Mouse (Mus musculus) liver, embryonic 14.5 days (tissue): ENCODE results near the gene Gpr142. TPM values are rescaled to one million over a fixed set of nuclear protein-coding genes. Genes with fewer than 3 reads are reported as not detected.

ENCODE experiments used
- ATAC-seq: fragments of 200-750 bp; cut with Nextera tagmentation; 2 replicates; pipeline ENCODE4 v1.8.0; 2017; ENCODE audit warnings: moderate number of reproducible peaks, mild to moderate bottlenecking, moderate library complexity; ENCODE audit not compliant: insufficient read depth
- DNase-seq, 3 experiments: peaks; one replicate each; pipeline ENCODE4 v3.0.0-alpha.2; 2012 to 2013; ENCODE audit warnings: low read depth in 3 of 3, low spot score in 3 of 3
- H3K27ac ChIP-seq: fragments of 300-500 bp; sonication (generic); 2 replicates; pipeline ENCODE4 v1.5.1; 2014; ENCODE audit warnings: moderate library complexity, mild to moderate bottlenecking, control low read depth, inconsistent platforms
- H3K27me3 ChIP-seq: fragments of 300-500 bp; sonication (generic); 2 replicates; pipeline ENCODE4 v1.6.1; 2014; ENCODE audit warnings: mild to moderate bottlenecking, low read length, moderate library complexity; ENCODE audit not compliant: control insufficient read depth, insufficient read depth
- H3K36me3 ChIP-seq: fragments of 300-500 bp; sonication (generic); replicated peaks from 2 replicates; pipeline ENCODE4 v1.6.1; 2014; ENCODE audit warnings: low read depth; ENCODE audit not compliant: control insufficient read depth, insufficient read depth
- H3K4me1 ChIP-seq, 2 experiments: fragments of 200-500 bp in 1 of 2; fragments of 300-500 bp in 1 of 2; sonication (generic) in 1 of 2; replicated peaks; 2 replicates each; pipeline ENCODE4 v1.6.1; 2012 to 2014; ENCODE audit warnings: antibody characterized with exemption in 1 of 2, inconsistent platforms in 1 of 2, low read length in 1 of 2; ENCODE audit not compliant: control insufficient read depth in 2 of 2, insufficient read depth in 2 of 2
- H3K4me2 ChIP-seq: fragments of 300-500 bp; sonication (generic); 2 replicates; pipeline ENCODE4 v1.6.1; 2014; ENCODE audit warnings: low read depth, mild to moderate bottlenecking, control low read depth, moderate library complexity
- H3K4me3 ChIP-seq, 2 experiments: fragments of 200-500 bp in 1 of 2; fragments of 300-500 bp in 1 of 2; sonication (generic) in 1 of 2; 2 replicates each; pipeline ENCODE4 v1.5.1; 2012 to 2014; ENCODE audit warnings: low read depth in 2 of 2, low read length in 2 of 2, mild to moderate bottlenecking in 2 of 2, control low read depth in 1 of 2, inconsistent platforms in 1 of 2, moderate library complexity in 1 of 2; ENCODE audit not compliant: insufficient read depth in 1 of 2
- H3K9ac ChIP-seq: fragments of 300-500 bp; sonication (generic); replicated peaks from 2 replicates; pipeline ENCODE4 v1.6.1; 2014; ENCODE audit warnings: mild to moderate bottlenecking, control low read depth, moderate library complexity
- H3K9me3 ChIP-seq: fragments of 300-500 bp; sonication (generic); 2 replicates; pipeline ENCODE4 v1.6.1; 2016; ENCODE audit warnings: low read length, mixed read lengths; ENCODE audit not compliant: control insufficient read depth
- CTCF ChIP-seq: IDR thresholded peaks from 2 replicates; pipeline ENCODE4 v1.5.1; 2016; ENCODE audit warnings: antibody characterized with exemption, low read depth, control low read depth
- EP300 ChIP-seq: IDR thresholded peaks from 2 replicates; pipeline ENCODE4 v1.6.1; 2016; ENCODE audit warnings: antibody characterized with exemption, low read depth
- WGBS: fragments of 180-500 bp; shearing (Covaris S2); extraction: QIAGEN DNeasy Blood & Tissue Kit; methylation state at CpG from one replicate; pipeline ENCODE4 v1.1.7; 2014; ENCODE audit not compliant: insufficient replicate concordance; 5-methylcytosine and 5-hydroxymethylcytosine counted together
- polyA plus RNA-seq, 2 experiments: library from polyadenylated mRNA; depleted of rRNA in 1 of 2; stranded (reverse) in 1 of 2; unstranded in 1 of 2; fragments of >200 nt; fragmentation: Nextera tagmentation in 1 of 2; extraction: Ambion mirVana in 1 of 2; gene quantifications; 2 replicates each; pipeline versions ENCODE4 v1.2.1 to v1.2.3; 2012 to 2014

Gpr142 gene
- polyA plus RNA-seq, 2 experiments: not detected

DNA sequence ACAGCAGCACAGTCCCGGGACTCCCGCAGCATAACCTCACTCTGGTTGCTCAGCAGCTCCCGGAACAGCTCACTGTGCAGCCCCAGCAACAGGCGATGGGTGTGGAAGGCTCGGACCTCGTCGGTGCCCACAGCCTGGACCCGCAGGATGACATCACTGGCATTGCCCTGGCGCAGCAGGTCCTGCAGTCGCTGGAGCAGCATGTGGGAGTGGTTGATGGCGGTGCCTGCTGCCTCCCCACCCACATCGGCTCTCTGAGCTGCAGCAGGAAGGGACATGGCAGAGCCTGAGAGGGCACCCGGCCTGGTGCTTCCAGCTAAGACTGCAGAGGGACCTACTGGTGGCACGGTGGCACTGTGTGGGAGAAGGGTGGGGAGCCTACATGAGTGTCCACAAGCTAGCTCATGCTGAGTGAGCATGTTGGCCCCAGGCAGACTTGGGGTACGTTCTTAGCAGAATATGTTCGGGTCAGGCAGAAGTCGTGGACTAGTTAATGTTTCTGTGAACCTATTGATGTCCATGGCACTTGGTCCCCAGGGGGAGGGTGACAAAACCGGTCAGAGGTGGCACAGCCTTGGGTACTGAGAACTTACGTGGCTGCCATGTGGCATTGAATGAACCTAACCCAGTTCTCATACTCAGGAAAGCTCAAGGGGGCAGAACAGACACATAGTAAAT lies 4.7 kb upstream of the Gpr142 start:
- WGBS: 56% methylated on average over 19 of the region's 19 CpGs
- Histone ChIP-seq H3K4me2 (no peak overlapping the region), H3K27ac (no peak overlapping the region), H3K4me3 (no peak overlapping the region), H3K4me1 (no peaks in the 10 kb centered on the region), H3K9me3 (no peaks in the 10 kb centered on the region), H3K27me3 (peaks cover 44% of the 10 kb centered on the region), H3K9ac (no peak overlapping the region), H3K36me3 (no peaks in the 10 kb centered on the region)
- no peak for ATAC-seq
- DNase-seq: no peak
- TF ChIP-seq EP300 (no peak), CTCF (no peak)

DNA sequence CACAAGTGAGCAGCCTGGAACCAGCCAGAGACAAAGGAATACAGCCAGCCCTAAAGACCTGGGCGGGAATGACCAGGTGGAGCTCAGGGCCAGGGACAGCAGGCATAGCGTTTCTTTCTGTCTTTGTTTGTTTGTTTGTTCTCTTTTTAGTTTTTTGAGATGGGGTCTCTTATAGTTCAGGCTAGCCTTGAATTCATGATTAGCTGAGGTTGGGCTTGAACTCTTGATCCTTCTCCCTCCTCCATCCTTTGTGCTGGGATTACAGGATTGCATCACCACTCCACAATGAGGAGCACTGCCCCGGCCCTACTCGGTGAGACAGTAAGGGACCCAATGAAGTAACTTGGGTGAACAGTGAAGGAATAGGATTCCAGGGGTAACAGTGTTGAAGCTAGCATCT lies 4.0 kb upstream of the Gpr142 start:
- peaks cover 39% of the 10 kb centered on the region for H3K27me3 ChIP-seq
- H3K9ac ChIP-seq: no peak overlapping the region
- no peak for TF ChIP-seq EP300
- no peak for TF ChIP-seq CTCF
- no peak for DNase-seq
- no peaks in the 10 kb centered on the region for H3K9me3 ChIP-seq
- no peak overlapping the region for H3K4me3 ChIP-seq
- WGBS: 52% methylated on average over 4 of the region's 4 CpGs
- H3K4me1 ChIP-seq: no peaks in the 10 kb centered on the region
- H3K27ac ChIP-seq: no peak overlapping the region
- no peak overlapping the region for H3K4me2 ChIP-seq
- ATAC-seq: no peak
- H3K36me3 ChIP-seq: no peaks in the 10 kb centered on the region

DNA sequence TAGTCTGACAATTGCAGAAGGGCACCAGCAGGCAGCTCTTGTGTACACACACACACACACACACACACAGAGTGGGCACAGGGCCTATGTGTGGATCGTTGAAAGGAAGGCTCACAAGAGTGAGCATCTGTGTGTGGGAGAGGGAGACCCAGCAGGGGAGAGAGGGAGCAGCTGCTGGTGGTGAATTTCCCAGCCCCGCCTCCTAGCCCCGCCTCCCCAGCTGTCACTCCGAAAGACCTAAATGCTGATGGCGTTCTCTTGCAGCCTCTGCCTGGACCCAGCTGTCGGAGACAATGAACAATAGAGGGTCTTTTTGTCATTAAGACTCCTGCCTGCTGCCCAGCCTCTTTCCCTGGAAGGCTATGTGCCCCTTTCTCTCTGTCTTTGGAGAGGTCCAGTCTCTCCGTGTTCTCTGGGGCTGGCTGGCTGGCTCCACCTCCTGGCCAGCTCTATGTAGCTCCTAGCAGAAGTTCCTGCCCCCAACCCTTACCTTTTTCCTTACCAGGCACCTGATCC lies 3.4 kb upstream of the Gpr142 start:
- ATAC-seq (no peak), DNase-seq (no peak)
- H3K4me2 ChIP-seq: peak overlapping the region; percentile 54
- no peaks in the 10 kb centered on the region for H3K36me3 ChIP-seq
- no peak overlapping the region for H3K27ac ChIP-seq
- TF ChIP-seq CTCF: peak; percentile 30
- TF ChIP-seq EP300: no peak
- H3K9ac ChIP-seq: no peak overlapping the region
- H3K4me1 ChIP-seq: no peaks in the 10 kb centered on the region
- H3K4me3 ChIP-seq: peak overlapping the region in 1 of 2 experiments; percentile 30; a peak in 3 of 4 replicates
- H3K27me3 ChIP-seq: peaks cover 33% of the 10 kb centered on the region
- 0% methylated on average over 7 of the region's 7 CpGs for WGBS
- H3K9me3 ChIP-seq: no peaks in the 10 kb centered on the region

DNA sequence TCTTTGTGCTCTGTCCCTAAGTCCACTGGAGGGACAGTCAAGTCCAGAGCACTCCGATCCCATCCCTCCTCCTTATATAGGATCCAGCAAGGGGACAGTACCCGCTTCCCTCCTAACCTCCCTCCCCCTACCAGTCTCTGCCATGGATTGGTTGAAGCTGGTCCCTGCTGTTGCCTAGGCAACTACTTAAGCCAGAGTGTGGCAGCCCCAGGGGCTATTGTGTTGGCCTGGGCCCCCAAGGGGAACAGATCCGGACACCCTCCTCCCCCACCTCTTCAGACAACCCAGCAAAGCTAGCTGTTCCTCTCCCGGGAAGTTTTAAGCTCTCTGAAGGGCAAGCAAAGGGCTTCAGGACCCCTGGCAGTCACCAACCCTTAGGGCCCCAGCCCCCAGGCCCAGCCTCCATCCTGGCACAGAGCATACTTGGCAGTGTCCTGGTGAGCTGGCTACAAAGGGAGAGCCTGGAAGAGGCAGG lies 2.8 kb upstream of the Gpr142 start, which contains the start of gene Btbd17:
Btbd17 (minus strand) TSS at position 98 of the 475 bp plus-strand sequence.
- Histone ChIP-seq H3K4me1 (no peaks in the 10 kb centered on the region), H3K9ac (no peak within 1 kb of the TSS), H3K9me3 (no peaks in the 10 kb centered on the region), H3K36me3 (no peaks in the 10 kb centered on the region), H3K4me3 (peak within 1 kb of the TSS in 1 of 2 experiments; percentile 30; a peak in 3 of 4 replicates), H3K4me2 (peak within 1 kb of the TSS; percentile 54), H3K27me3 (peaks cover 27% of the 10 kb centered on the region), H3K27ac (no peak within 1 kb of the TSS)
- no peak for DNase-seq
- TF ChIP-seq CTCF: no peak
- TF ChIP-seq EP300: no peak
- 14% methylated on average over 4 of the region's 4 CpGs for WGBS
- no peak for ATAC-seq

DNA sequence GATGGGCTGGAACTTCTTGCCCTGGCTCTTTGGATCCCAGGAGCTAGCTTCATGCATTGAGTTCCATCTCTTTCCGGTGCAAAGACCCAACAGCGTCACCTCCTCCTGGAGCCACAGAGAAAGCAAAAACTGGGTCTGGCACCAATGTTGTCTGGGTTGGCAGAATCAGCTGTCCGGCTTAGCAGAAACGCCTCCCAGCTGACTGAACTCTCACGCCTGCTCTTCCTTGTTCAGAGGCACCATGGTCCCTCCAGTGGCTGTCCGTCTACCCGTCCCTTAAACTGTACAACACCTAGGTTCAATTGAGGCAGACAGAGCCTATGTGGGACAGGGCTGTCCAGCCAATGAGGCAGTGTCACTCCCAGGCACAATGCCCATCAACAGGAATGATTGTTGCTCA lies 1.5 kb upstream of the Gpr142 start:
- H3K36me3 ChIP-seq: no peaks in the 10 kb centered on the region
- H3K4me1 ChIP-seq: no peaks in the 10 kb centered on the region

More for the DNA sequence above, 1.5 kb upstream of the Gpr142 start:
- no peak overlapping the region for H3K9ac ChIP-seq
- no peak overlapping the region for H3K27ac ChIP-seq
- WGBS: 69% methylated on average over 7 of the region's 7 CpGs
- H3K9me3 ChIP-seq: no peaks in the 10 kb centered on the region
- no peak overlapping the region for H3K4me3 ChIP-seq
- ATAC-seq: no peak
- peaks cover 14% of the 10 kb centered on the region for H3K27me3 ChIP-seq
- TF ChIP-seq EP300 (no peak), CTCF (no peak)
- H3K4me2 ChIP-seq: no peak overlapping the region
- DNase-seq: no peak
